Mouse (Mus musculus): ENCODE measurements around the gene Bbs2. TPM values are rescaled to one million over a fixed set of nuclear protein-coding genes. Genes with fewer than 3 reads are reported as not detected.
"Not testable (repeated sequence)": the region's sequence is repeated elsewhere in the genome, so short reads cannot be mapped to it uniquely, and the experiment has no call there.

Bbs2 gene
- total RNA-seq (2021), result 10 to 100 TPM; 16.6 to 21.2 TPM
- long read RNA-seq, experiment 1, transcript Bbs2-201 (17 exons, 3,064 nt), result major isoform, 12 of 15 reads
- long read RNA-seq, experiment 1, partial matches to known transcripts, result 0 of 15 reads
- long read RNA-seq, experiment 1, other reads (novel, unspliced or antisense), result 3 of 15 reads
- long read RNA-seq, experiment 2, partial matches to known transcripts, result 0 of 3 reads
- long read RNA-seq, experiment 2, other reads (novel, unspliced or antisense), result 2 of 3 reads

DNA sequence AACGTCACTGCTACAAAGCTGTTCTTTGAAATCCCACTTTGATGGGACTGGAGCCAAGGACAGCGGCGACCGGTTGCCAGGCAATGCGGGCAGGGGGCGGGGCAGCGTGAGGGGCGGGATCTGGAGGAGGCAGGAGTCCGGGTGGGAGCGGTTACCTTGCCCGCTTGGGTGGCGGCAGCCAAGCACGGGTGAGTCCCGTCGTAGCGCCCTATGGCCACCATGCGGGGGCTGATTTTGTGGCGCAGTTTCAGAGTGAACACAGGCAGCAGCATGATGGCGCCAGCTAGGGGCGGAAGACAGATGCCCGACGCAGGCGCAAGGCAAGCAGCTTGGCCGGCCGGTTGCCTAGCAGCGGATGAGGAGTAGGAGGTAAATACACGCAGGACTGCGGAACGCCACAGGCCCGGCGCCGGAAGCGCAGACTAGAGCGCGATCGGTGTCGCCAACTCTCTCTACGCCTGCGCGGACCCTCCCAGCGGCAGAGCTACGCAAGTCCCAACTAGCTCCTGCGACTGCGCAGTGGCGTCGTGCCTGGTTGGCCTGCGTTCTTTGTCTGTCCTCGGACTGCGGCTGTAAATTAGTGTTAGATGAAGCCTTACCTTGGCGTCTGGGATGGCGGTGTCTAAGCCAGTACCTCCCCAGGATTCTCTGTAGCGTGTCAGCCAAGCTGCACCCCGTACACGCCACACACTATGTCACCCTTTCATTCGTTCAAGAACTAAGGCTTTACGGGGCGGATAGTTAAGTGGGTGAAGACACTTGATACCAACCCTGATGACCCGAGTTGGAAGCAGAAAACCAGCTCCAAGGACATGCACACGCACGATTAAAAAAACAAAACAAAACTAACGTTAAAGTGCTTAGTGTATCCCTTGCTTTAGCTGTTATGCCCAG is at the start of gene Bbs2:
Gene Bbs2, minus strand, starts transcription at position 848 of the 894 bp plus-strand sequence.
- DNase-seq, result peak; percentile 100

DNA sequence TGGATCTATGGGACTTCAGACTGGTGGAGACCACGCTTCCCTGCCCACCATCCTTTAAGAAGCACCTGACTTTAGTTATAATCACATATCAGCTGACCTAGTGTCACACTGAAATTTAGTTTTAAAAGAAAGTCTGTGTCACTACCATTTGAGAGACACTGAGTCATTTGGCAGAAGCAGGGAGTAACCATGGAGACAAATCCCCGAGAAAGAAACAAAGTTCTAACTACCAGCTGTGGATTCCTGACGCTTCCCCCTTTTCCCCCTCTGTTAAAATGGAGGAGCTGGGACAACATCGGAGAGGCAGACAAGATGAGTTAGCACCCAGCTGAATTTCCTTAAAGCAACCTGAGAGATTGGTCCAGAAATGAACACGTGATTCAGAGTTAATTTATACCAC is 49.5 kb upstream of the Bbs2 start:
- DNase-seq, result no peak

- DNase-seq, result peak in 1 of 2 experiments; percentile 27
These were observed 41.6 kb upstream of the Bbs2 start for GRCm38 (mm10) chr8:94140266-94140795.

DNA sequence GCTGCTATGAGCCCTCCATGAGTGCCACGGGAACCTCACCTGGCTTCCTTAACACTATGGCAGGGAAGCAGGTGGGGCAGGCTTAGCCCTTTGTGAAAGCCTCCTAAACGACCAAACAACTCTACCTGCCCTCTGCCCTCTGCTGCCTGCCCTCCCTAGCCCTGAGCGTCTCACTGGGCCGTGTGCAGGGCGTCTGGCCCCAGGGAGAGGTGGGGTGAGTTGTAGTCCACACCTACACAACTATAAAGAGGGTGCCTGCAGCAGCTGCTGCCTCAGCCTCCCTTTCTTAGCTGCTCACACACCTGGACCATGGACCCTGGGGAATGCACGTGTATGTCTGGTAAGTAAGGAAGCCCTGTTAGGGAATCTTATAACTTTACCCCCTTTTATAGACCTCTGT is 38.2 kb upstream of the Bbs2 start, which contains the start of gene Mt4:
Gene Mt4, plus strand, starts transcription at position 265 of the 400 bp plus-strand sequence.
- DNase-seq, result no peak

- no peak for DNase-seq
These were observed 37.5 kb upstream of the Bbs2 start for GRCm38 (mm10) chr8:94136192-94136591.

DNA sequence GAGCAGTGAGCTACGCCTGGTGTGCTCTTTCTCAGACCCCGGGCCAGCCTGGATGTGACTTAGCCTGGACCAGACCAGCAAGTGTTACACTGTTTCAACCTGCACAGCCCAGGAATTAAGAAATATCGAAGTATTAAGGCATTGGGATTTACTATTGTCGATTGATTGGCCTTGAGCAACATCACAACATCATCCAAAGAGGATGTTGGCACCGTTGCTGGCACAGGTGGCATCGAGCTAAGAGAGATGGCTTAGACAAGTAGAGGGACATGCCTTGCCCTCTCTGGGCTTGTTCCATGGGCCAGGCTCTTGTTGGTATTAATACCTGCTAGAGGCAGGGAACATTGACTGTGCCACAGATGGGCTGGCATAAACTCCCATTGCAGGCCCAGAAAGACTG is 36.8 kb upstream of the Bbs2 start:
- DNase-seq, result no peak

DNA sequence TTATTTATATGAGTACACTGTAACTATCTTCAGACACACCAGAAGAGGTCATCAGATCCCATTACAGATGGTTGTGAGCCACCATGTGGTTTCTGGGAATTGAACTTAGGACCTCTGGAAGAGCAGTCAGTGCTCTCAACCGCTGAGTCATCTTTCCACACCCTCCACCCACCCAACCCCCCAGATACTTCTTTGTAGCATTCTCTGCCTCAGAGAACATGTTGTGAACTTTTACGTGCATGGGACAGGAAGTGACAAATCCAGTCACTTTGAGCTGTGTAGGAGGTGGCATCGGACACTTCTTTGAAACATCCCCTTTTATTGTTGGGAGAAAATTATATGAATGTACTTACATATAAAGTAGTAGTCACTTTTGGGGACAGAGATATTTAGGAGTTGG is 35.9 kb upstream of the Bbs2 start:
- not testable (repeated sequence) for DNase-seq

DNA sequence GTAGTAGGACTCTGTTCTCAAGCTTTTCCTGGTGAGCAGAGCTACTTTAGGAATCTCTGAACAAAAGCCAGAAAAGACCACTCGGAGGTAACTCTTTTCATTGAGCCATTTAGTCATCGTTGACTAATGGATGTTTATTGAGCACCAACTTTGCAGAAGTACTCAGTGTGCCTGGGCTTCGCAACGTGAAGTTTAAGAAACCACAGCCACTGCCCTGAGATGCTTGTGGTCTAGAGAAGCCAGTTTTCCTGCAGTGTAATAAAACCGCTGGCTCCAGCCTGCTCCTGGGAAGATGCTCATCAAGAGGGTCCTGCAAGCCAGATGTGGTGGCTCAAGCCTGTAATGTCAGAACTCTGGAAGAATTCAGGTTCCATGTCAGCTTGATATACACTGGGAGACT is 33.4 kb upstream of the Bbs2 start:
- DNase-seq, result no peak

DNA sequence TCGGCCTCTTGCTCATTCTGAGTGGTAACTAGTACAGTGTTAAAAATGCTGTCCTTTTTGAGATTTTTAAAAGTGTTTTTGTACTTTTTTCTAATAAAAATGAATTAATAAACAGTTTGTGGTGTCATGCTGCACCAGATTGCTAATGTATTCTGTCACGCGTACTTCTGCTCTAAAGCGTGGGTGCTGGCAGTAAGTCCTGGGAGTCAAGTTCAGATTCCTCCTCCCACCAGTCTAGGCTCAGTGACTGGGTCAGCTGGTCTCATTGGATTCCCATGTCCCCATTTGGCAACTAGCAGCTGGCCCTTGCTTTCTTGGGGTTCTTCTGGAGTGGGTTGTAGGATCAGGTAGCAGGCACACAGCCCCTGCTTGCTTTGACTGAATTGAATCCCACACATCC is 31.4 kb upstream of the Bbs2 start:
- DNase-seq, result no peak

GRCm38 (mm10) chr8:94129133-94129789 is 30.5 kb upstream of the Bbs2 start:
- DNase-seq, result no peak

- DNase-seq, result no peak
These were observed 29.0 kb upstream of the Bbs2 start for GRCm38 (mm10) chr8:94127711-94128110.

DNA sequence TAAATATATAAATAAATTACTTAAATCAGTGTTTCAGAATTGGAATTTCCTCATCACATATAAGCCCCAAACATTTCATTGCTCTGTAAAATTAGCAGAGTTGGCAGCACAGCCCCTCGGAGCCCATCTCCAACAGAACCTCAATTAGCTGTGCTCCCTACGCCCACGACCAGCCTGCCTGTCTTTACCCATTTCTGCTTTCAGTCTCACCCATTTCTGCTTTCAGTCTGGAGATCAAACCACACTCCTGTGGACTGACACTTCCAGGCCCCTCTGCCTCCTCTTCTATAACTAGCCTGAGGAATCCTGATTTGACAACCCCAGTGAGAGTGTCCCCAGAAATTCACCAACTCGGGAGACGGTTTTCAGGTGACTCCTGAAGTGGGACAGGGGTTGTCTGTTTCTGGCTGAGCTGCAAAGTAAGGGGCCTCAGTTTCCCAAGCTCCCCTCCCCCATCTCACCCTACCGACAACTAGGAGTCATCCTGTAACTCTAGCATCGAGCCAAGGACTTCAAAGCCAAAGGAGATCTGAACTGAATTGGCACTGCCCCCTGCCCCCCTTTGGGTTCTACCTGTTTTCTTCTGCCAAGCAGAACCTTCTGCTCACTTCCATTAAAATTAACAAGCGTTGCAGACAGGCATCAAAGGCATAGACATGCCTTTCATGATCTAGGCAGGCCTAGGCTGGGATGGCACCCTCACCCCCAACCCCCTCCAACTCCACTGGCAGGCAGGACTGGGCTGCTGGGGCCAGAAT is 24.2 kb upstream of the Bbs2 start:
- DNase-seq, result no peak

GRCm38 (mm10) chr8:94121625-94122024 is 22.9 kb upstream of the Bbs2 start:
- no peak for DNase-seq

DNA sequence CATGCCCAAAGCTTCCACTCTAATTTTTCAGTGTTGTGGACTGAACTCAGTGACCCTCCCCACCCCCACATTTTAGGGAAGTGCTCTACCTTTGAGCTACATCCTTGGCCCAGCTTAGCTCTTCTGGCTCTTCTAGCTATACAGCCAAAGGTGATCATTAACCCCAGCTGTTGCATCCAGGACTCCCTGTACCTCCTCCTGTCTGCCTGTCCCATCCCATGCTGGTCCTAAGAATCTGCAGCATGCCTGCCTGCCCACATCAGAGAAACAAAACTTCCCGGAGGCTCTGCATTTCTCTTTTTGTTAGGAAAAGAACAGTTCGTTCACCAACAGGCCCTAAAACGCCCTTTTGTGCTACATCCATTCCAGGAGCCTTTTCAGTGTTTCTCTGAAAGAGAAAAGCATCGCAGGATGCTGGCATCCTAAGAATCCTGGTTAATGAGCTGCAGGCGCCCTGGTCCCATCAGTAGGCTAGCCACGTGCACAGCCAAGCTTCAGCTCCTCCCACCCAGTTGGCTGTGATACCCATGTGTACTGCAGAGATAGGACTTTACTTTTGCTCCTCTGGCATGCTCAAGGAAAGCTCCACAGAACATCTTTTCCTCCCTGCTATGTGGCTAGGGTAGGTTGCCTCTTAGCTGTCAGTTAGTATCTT is 20.2 kb upstream of the Bbs2 start:
- DNase-seq, result no peak

DNA sequence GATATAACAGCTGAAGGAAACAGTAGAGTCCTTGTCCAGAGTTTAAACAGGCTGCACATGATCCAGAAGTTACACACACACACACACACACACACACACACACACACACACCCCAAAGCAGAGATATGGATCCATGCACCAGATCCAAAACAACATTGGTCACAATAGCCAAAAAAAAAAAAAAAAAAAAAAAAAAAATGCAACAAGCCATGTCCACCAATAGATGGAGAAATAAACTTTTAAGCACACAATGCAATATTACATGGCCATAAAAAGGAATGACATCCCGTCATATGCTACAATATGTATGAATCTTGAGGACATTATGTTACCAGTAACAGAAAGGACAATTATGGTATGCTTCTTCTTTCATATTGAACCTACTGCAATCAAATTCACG is 15.2 kb upstream of the Bbs2 start:
- DNase-seq, result no peak

GRCm38 (mm10) chr8:94113435-94113834 is 14.7 kb upstream of the Bbs2 start:
- DNase-seq, result no peak

DNA sequence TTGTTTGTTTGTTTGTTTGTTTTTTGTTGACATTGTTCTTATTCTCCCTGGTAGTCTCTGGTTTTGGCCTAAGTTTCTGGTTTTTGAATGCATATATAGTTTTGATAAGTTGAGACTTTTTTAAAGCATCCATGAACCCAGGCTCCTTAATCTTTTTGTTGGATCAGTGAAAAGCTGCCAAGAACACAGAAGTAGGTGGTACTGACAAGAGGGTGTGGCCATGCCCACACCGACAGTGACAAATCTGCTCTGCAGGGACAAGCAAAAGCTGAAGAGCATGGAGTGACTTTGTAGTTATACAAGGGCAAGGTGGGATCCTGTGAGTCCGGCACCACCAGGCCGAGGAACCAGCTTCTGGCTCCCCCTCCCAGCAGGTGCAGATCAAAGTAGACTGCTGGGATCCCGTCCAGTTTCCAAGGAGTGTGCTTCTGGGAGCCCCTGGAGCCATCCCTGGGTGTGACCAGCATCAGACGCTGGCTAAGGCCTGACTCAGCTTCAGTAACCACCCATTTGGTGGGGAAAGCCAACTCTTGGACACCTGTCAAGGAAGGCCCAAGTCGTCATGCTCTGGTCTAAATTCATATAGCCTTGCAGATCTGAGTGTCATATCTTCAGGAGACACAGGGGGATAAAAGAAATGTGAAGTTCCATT is 11.9 kb upstream of the Bbs2 start:
- no peak for DNase-seq

DNA sequence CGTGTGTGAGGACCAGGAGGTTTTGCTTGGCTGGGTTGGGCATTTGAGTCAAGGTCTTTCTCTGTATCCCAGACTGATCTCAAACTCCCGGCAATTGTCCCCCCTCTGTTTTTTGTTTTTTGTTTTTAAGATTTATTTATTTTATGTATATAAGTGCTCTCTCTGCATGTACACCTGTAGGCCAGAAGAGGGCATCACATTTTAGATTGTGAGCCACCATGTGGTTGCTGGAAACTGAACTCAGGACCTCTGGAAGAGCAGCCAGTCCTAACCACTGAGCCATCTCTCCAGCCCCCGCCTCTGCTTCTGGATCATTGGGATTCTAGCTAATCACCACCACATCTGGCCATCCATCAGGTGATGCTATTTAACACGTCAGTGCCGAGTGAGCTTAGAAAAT is 11.1 kb upstream of the Bbs2 start:
- no peak for DNase-seq

- DNase-seq, result no peak
These were observed 10.7 kb upstream of the Bbs2 start for GRCm38 (mm10) chr8:94109396-94109795.

- peak; percentile 74 to 79 for DNase-seq
These were observed 9.1 kb upstream of the Bbs2 start for GRCm38 (mm10) chr8:94107871-94108270.

DNA sequence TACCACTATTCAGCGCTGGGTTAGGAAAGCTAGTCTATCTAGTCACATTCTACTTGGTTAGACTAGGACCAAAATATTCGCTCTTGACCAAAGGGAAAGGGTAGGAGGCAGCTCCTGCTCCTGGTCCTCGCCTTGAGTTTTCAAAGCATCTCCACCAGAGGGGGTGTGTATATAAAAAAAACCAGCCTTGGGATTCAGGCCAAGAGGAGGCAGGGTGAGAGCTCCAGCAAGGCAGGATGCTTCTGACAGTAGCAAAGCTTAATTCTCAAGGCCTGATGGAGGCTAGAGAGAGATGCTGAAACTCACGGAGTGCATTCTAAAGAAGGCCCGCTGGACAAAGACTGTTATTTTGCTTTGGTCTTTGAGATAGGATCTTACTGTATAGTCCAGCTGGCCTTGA is 5.4 kb upstream of the Bbs2 start:
- DNase-seq, result peak; percentile 26 to 46
